Mouse (Mus musculus): Measurements from ENCODE around the gene Aknad1. TPM values are rescaled to one million over a fixed set of nuclear protein-coding genes. Genes with fewer than 3 reads are reported as not detected.
A peak's percentile ranks its signal among the peaks of the same experiment; 100 is the strongest.

Gene Aknad1
- polyA plus RNA-seq, 1 experiment from 2014 or later = not detected

DNA sequence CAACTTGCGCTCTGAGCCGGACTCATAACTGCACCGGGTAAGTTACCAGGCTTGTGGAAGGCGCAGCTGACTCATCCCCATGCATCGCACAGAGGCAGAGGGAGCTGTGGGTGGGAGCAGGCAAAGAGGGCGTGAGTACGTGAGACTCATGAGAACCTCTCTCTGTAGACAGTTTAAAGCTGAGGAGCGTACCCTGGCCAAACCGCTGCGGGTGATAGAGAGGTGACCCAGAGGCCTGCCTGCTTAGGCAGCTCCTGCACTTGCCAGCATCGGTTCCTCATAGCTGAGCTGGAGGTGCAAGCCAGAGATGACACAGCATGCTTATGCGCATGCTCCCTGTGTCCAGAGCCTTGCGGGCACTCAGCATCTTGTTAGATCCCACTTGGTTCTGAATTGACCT is 32.8 kb downstream of the Aknad1 start:
- H3K27ac ChIP-seq (replicated peaks) = no peak overlapping the region
- no peaks in the 10 kb centered on the region for H3K9me3 ChIP-seq
- ATAC-seq (ENCODE audit: low read depth) = no peak
- H3K36me3 ChIP-seq = no peaks in the 10 kb centered on the region
- no peak overlapping the region for H3K4me2 ChIP-seq
- H3K4me1 ChIP-seq (replicated peaks) = peaks cover 4% of the 10 kb centered on the region; the same call in 1 of the 2 replicates
- H3K27me3 ChIP-seq = no peaks in the 10 kb centered on the region
- 89% methylated on average over 13 of the region's 13 CpGs for WGBS
- no peak overlapping the region for H3K9ac ChIP-seq
- H3K4me3 ChIP-seq = no peak overlapping the region

DNA sequence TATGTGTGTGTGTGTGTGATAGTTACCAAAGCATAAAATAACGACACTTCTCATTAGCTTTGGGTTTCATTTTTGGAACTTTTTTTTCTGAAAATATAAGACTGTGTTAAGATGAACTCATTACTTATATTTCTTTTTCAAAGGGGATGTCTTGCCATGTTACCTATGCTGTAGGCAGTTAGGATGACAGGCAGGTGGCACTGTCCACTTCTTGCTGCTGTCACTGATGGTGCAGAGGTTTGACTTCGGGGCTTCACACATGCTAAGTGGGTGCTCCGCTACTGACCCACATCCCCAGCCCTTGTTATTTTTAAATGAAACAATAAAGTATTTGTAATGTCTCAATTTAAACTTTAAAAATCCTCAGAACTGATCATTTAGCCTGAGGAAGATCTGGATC is 33.4 kb downstream of the Aknad1 start:
- no peak overlapping the region for H3K9ac ChIP-seq
- H3K4me1 ChIP-seq (replicated peaks) = peaks cover 4% of the 10 kb centered on the region; the same call in 1 of the 2 replicates
- H3K36me3 ChIP-seq = no peaks in the 10 kb centered on the region
- H3K27ac ChIP-seq (replicated peaks) = no peak overlapping the region
- H3K4me3 ChIP-seq = no peak overlapping the region
- H3K9me3 ChIP-seq = no peaks in the 10 kb centered on the region
- 87% methylated on average over 3 of the region's 3 CpGs for WGBS
- H3K27me3 ChIP-seq = no peaks in the 10 kb centered on the region
- no peak for ATAC-seq (ENCODE audit: low read depth)
- no peak overlapping the region for H3K4me2 ChIP-seq

- 73% methylated on average over 4 of the region's 4 CpGs for WGBS
Observed at GRCm38 (mm10) chr3:108778761-108779540, 39.5 kb downstream of the Aknad1 start.

DNA sequence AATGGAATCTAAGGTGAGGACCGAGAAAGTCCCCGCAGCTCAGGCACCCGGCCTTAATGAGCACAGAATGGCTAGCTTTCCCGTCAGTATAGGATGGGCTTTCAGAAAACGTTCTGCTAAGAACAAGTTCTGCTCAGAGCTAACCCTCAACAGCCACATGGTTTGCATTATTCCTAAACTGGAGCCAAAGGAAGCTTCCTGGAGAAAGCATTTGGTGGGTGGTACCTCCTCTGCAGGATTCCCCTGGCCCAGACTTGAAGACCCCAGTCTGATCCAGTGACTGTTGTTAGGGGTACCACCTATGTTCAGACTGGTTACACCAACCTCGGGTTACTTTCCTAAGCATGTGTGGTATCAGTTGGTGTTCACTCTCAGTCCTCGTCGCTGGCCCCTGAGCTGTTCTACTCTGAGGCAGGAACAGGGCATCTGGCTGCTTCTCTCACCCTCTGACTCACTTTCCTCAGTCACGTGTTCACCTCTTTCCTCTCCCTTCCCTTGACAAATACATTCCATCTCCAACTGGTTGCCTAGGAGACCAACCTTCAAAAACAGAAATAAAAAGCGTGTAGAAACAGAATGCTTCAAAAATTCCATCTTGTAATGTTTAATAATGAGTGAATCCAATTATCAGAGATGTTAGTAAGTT is 41.9 kb downstream of the Aknad1 start:
- no peak overlapping the region for H3K4me2 ChIP-seq
- 69% methylated on average over 10 of the region's 10 CpGs for WGBS
- H3K4me1 ChIP-seq (replicated peaks) = peaks cover 4% of the 10 kb centered on the region; the same call in 1 of the 2 replicates
- no peaks in the 10 kb centered on the region for H3K36me3 ChIP-seq
- 0 out of 2 replicates have a peak, but pooled peaks cover 8% of the 10 kb centered on the region for H3K9me3 ChIP-seq
- H3K9ac ChIP-seq = no peak overlapping the region
- no peak overlapping the region for H3K27ac ChIP-seq (replicated peaks)
- H3K4me3 ChIP-seq = no peak overlapping the region
- no peak for ATAC-seq (ENCODE audit: low read depth)
- no peaks in the 10 kb centered on the region for H3K27me3 ChIP-seq

More at GRCm38 (mm10) chr3:108778761-108779540, 39.5 kb downstream of the Aknad1 start:
- Histone ChIP-seq H3K4me1 (replicated peaks) (peaks cover 4% of the 10 kb centered on the region; the same call in 1 of the 2 replicates), H3K9ac (no peak overlapping the region), H3K36me3 (no peaks in the 10 kb centered on the region), H3K27ac (replicated peaks) (no peak overlapping the region), H3K9me3 (no peaks in the 10 kb centered on the region), H3K27me3 (no peaks in the 10 kb centered on the region), H3K4me2 (no peak overlapping the region), H3K4me3 (no peak overlapping the region)
- no peak for ATAC-seq (ENCODE audit: low read depth)

- H3K4me1 ChIP-seq (replicated peaks) = peaks cover 4% of the 10 kb centered on the region; the same call in 1 of the 2 replicates
- H3K4me2 ChIP-seq = no peak overlapping the region
- H3K9me3 ChIP-seq = 0 out of 2 replicates have a peak, but pooled peaks cover 8% of the 10 kb centered on the region
- no peak for ATAC-seq (ENCODE audit: low read depth)
- no peak overlapping the region for H3K4me3 ChIP-seq
- no peak overlapping the region for H3K27ac ChIP-seq (replicated peaks)
- no peak overlapping the region for H3K9ac ChIP-seq
- H3K36me3 ChIP-seq = no peaks in the 10 kb centered on the region
- WGBS = 83% methylated on average over 5 of the region's 5 CpGs
- no peaks in the 10 kb centered on the region for H3K27me3 ChIP-seq
Observed at GRCm38 (mm10) chr3:108781884-108782270, 42.4 kb downstream of the Aknad1 start.

GRCm38 (mm10) chr3:108782364-108782895 is 43.0 kb downstream of the Aknad1 start:
- H3K4me2 ChIP-seq = no peak overlapping the region
- ATAC-seq (ENCODE audit: low read depth) = no peak
- 0 out of 2 replicates have a peak, but pooled peaks cover 8% of the 10 kb centered on the region for H3K9me3 ChIP-seq
- no peak overlapping the region for H3K27ac ChIP-seq (replicated peaks)
- peaks cover 4% of the 10 kb centered on the region; the same call in 1 of the 2 replicates for H3K4me1 ChIP-seq (replicated peaks)
- H3K4me3 ChIP-seq = no peak overlapping the region
- H3K36me3 ChIP-seq = no peaks in the 10 kb centered on the region
- H3K27me3 ChIP-seq = no peaks in the 10 kb centered on the region
- WGBS = 80% methylated on average over 6 of the region's 6 CpGs
- no peak overlapping the region for H3K9ac ChIP-seq

- Histone ChIP-seq H3K36me3 (no peaks in the 10 kb centered on the region), H3K27me3 (no peaks in the 10 kb centered on the region), H3K4me1 (replicated peaks) (0 out of 2 replicates have a peak, but pooled peaks cover 4% of the 10 kb centered on the region), H3K27ac (replicated peaks) (no peak overlapping the region), H3K9me3 (0 out of 2 replicates have a peak, but pooled peaks cover 8% of the 10 kb centered on the region), H3K9ac (no peak overlapping the region), H3K4me3 (no peak overlapping the region), H3K4me2 (no peak overlapping the region)
- no peak for ATAC-seq (ENCODE audit: low read depth)
- 84% methylated on average over 6 of the region's 6 CpGs for WGBS
Observed at GRCm38 (mm10) chr3:108786520-108786919, 47.1 kb downstream of the Aknad1 start.

- Histone ChIP-seq H3K27me3 (no peaks in the 10 kb centered on the region), H3K4me2 (no peak overlapping the region), H3K27ac (replicated peaks) (no peak overlapping the region), H3K9me3 (0 out of 2 replicates have a peak, but pooled peaks cover 8% of the 10 kb centered on the region), H3K4me1 (replicated peaks) (0 out of 2 replicates have a peak, but pooled peaks cover 4% of the 10 kb centered on the region), H3K9ac (no peak overlapping the region), H3K36me3 (0 out of 2 replicates have a peak, but pooled peaks cover 5% of the 10 kb centered on the region), H3K4me3 (no peak overlapping the region)
- no peak for ATAC-seq (ENCODE audit: low read depth)
- WGBS = 70% methylated on average over 12 of the region's 12 CpGs
Observed at GRCm38 (mm10) chr3:108787754-108788454, 48.4 kb downstream of the Aknad1 start.

GRCm38 (mm10) chr3:108788455-108788794 is 49.0 kb downstream of the Aknad1 start:
- Histone ChIP-seq H3K4me2 (no peak overlapping the region), H3K9me3 (0 out of 2 replicates have a peak, but pooled peaks cover 8% of the 10 kb centered on the region), H3K36me3 (0 out of 2 replicates have a peak, but pooled peaks cover 5% of the 10 kb centered on the region), H3K27me3 (no peaks in the 10 kb centered on the region), H3K9ac (no peak overlapping the region), H3K4me1 (replicated peaks) (0 out of 2 replicates have a peak, but pooled peaks cover 4% of the 10 kb centered on the region), H3K4me3 (no peak overlapping the region), H3K27ac (replicated peaks) (no peak overlapping the region)
- ATAC-seq (ENCODE audit: low read depth) = no peak
- 85% methylated on average over 4 of the region's 4 CpGs for WGBS

DNA sequence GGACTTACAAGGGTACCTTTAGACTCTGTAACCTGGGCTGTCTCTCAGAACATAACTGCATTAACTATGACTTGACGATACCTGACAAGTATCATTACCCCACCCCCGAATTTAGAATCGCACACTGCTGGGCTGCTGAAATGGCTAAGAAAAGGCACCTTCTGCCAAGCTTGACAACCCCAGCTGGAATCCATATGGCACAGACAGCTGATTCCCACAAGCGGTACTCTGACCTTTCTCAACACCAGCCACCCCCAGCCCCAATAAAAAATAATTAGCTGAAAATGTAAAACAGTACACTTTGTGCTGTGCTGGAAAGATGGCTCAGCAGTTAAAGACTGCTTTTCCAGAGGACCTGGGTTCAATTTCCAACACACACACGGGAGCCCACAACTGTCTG is 49.8 kb downstream of the Aknad1 start:
- H3K4me1 ChIP-seq (replicated peaks) = 0 out of 2 replicates have a peak, but pooled peaks cover 4% of the 10 kb centered on the region
- ATAC-seq (ENCODE audit: low read depth) = 0 out of 2 replicates have a peak, but pooled peaks have one; percentile 23
- H3K36me3 ChIP-seq = 0 out of 2 replicates have a peak, but pooled peaks cover 5% of the 10 kb centered on the region
- H3K27me3 ChIP-seq = no peaks in the 10 kb centered on the region
- H3K4me2 ChIP-seq = no peak overlapping the region
- 60% methylated on average over 5 of the region's 5 CpGs for WGBS
- H3K4me3 ChIP-seq = no peak overlapping the region
- no peak overlapping the region for H3K27ac ChIP-seq (replicated peaks)
- 0 out of 2 replicates have a peak, but pooled peaks cover 8% of the 10 kb centered on the region for H3K9me3 ChIP-seq
- H3K9ac ChIP-seq = no peak overlapping the region

- Histone ChIP-seq H3K9ac (no peak overlapping the region), H3K36me3 (peaks cover 9% of the 10 kb centered on the region; the same call in 1 of the 2 replicates), H3K4me2 (no peak overlapping the region), H3K27me3 (no peaks in the 10 kb centered on the region), H3K27ac (replicated peaks) (no peak overlapping the region), H3K4me3 (no peak overlapping the region), H3K4me1 (replicated peaks) (0 out of 2 replicates have a peak, but pooled peaks cover 4% of the 10 kb centered on the region), H3K9me3 (no peaks in the 10 kb centered on the region)
- no peak for ATAC-seq (ENCODE audit: low read depth)
- 90% methylated on average over 3 of the region's 3 CpGs for WGBS
Observed at GRCm38 (mm10) chr3:108790499-108790898, 51.0 kb downstream of the Aknad1 start.
